ENCODE assay signal across 10 mouse cellular contexts in the genomic region with DNA sequence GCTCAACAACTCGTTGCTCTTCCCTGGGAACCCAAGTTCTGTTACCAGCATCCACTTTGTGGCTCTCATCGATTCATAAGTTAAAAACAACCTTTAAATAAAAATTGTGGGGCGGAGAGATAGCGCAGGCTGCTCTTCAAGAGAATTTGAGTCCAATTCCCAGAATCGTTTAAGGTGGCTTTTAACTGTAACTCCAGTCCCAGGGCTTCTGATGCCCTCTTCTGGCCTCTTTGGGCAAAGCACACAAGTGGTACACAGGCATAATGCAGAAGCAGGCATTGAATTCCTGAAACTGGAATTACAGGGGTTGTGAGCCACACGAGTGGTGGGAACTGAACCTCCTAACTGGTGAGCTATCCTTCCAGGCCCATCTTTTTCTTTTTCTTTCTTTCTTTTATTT. TPM values are rescaled to one million over a fixed set of nuclear protein-coding genes. Genes with fewer than 3 reads are reported as not detected.
DNase-seq lines count a peak whose midpoint lies in the region; ATAC-seq and TF ChIP-seq lines count a peak whose summit lies in the region.
"Had no signal": no experiment of that assay in that cellular context is flagged by ENCODE, and none has a peak within 500 bp of the region (broad histone marks: within the 10 kb centered on the region; RNA-seq: fewer than 3 reads in every experiment).

No protein-coding gene starts in this region.

- H3K27ac ChIP-seq in layer of hippocampus, adult 2 months, result no peak overlapping the region
- H3K27ac ChIP-seq: heart, embryonic 15.5 days; neural tube, embryonic 13.5 days had no signal

- peak; percentile 29 to 72 for DNase-seq in adrenal gland, adult (ENCODE audit: inconsistent age in 2 of 2, low spot score in 1 of 2)
- DNase-seq in adrenal gland, adult 8-10 months, result no peak
- DNase-seq in layer of hippocampus, adult 2 months (ENCODE audit: low spot score in 2 of 2), result no peak
- no peak for DNase-seq in layer of hippocampus, postnatal 36 days
- peak; percentile 59 for DNase-seq in adrenal gland, postnatal 10 days
- peak; percentile 79 for DNase-seq in kidney, adult 9 months
- peak; percentile 78 for DNase-seq in thymus, postnatal 25 days

- TF ChIP-seq CTCF in layer of hippocampus, adult 2 months (conservative IDR thresholded peaks at IDR 0.05), result peak; percentile 80

- peak; percentile 53 for ATAC-seq in megakaryocyte, adult 5-6 weeks (ENCODE audit: poor library complexity, severe bottlenecking)

- H3K4me3 ChIP-seq in layer of hippocampus, adult 2 months, result no peak overlapping the region
- H3K4me3 ChIP-seq: heart, embryonic 15.5 days; neural tube, embryonic 13.5 days had no signal

RNA-seq across cellular contexts. Expression of a gene that starts 40.5 kb away (rescaled TPM):
- total RNA-seq in adrenal gland, adult 8-10 months (2022), result not detected
- total RNA-seq in layer of hippocampus, adult 2 months (2021), result not detected
- not detected for total RNA-seq in layer of hippocampus, postnatal 36 days (2021)
- not detected for total RNA-seq in adrenal gland, postnatal 10 days (2021)
- total RNA-seq in megakaryocyte, adult 5-6 weeks (2015), result not detected in 2 replicates
- not detected in 2 replicates for total RNA-seq in megakaryocyte, adult 5-6 weeks (2017)

Comparison
In these comparisons a context has a peak if more than half of its experiments do, and no peak if none do; other contexts are left out.
1. DNase-seq: peak in adrenal gland, adult (2 of 2), adrenal gland, postnatal 10 days (single experiment), kidney, adult 9 months (single experiment) and thymus, postnatal 25 days (single experiment); none in adrenal gland, adult 8-10 months (single experiment), layer of hippocampus, adult 2 months (0 of 2) and layer of hippocampus, postnatal 36 days (0 of 2).